Mouse (Mus musculus): Measurements from ENCODE around the gene Med15. TPM values are rescaled to one million over a fixed set of nuclear protein-coding genes. Genes with fewer than 3 reads are reported as not detected.

Gene Med15
- polyA plus RNA-seq, 1 experiment from 2014 or later = 44.5 TPM

DNA sequence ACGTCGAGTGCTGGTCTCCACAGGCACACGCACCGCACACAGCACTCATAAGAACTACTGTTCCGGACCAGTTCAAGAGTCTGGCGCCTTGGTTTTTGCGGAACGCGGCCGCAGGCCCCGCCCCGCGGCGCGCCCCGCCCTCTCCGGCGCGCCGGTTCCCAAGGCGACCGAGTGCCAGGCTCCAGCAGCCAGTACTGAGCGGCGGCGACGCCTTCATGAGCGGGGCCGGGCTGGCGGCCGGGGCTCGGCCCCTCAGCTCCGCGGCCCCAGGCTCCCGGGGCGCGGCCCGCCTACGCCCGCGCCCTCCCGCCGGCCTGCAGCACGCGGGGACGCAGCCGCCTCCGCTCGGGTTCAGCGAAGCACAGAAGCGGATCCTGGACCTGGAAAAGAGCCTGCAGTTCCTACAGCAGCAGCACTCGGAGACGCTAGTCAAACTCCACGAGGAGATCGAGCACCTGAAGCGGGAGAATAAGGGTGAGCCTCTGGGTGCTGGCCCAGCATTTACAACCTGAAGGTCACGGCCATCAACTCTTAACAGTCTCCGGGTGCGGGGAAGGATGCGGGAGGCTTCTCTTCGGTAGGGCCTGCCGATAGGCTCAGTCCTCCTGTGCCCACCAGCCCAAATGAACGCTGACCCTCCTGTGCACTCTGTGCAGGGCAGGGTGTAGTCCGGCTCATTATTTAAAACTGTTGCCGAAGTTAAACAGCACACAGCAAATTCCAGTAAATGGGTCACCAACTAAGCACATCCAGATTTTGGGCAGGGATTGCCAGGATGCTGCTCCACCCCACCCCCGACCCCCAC is 86.2 kb downstream of the Med15 start, which contains the start of gene Ccdc74a:
Ccdc74a (plus strand) TSS at position 161 of the 805 bp plus-strand sequence.
- peak within 1 kb of the TSS; percentile 67 for H3K4me2 ChIP-seq (replicated peaks)
- peak within 1 kb of the TSS; percentile 64 for H3K27ac ChIP-seq
- H3K27me3 ChIP-seq = no peaks in the 10 kb centered on the region
- H3K36me3 ChIP-seq = peaks cover 37% of the 10 kb centered on the region
- peak within 1 kb of the TSS; percentile 50 for H3K4me3 ChIP-seq
- peak within 1 kb of the TSS; percentile 61 for H3K9ac ChIP-seq
- H3K4me1 ChIP-seq = peaks cover 6% of the 10 kb centered on the region
- WGBS = 3% methylated on average over 55 of the region's 65 CpGs
- no peaks in the 10 kb centered on the region for H3K9me3 ChIP-seq
- ATAC-seq (ENCODE audit: insufficient number of reproducible peaks, insufficient read depth, low FRiP score, low TSS enrichment) = peak; percentile 92

DNA sequence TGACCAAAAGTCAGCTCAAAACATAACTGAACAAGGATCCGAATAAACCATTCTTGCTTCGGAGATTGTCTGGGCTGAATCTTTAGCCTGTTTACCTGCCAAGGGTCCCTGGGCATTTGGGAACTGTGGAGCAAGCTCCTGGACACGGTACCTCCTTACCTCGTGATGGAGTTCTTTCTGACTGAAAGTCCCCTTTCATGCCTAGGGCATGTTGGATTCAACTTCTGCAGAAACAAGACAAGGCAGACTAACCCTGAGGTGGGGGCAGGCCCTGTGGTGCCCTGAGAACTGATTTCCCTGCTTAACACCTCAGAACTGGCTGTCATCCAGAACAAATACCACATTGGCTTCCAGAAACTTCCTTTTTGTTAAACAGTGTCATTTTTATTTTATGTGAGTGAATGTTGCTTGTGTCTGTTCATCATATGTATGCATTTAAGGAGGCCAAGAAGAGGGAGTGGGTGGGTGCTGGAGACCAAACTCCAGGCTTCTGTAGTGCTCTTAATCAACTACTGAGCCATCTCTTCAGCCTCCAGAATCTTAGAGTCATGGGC is 89.2 kb downstream of the Med15 start:
- no peak for ATAC-seq (ENCODE audit: insufficient number of reproducible peaks, insufficient read depth, low FRiP score, low TSS enrichment)
- H3K9me3 ChIP-seq = no peaks in the 10 kb centered on the region
- peaks cover 6% of the 10 kb centered on the region for H3K4me1 ChIP-seq
- H3K27me3 ChIP-seq = no peaks in the 10 kb centered on the region
- H3K4me3 ChIP-seq = no peak overlapping the region
- H3K36me3 ChIP-seq = peaks cover 46% of the 10 kb centered on the region
- no peak overlapping the region for H3K27ac ChIP-seq
- no peak overlapping the region for H3K4me2 ChIP-seq (replicated peaks)
- WGBS = 89% methylated on average over 4 of the region's 4 CpGs
- no peak overlapping the region for H3K9ac ChIP-seq

DNA sequence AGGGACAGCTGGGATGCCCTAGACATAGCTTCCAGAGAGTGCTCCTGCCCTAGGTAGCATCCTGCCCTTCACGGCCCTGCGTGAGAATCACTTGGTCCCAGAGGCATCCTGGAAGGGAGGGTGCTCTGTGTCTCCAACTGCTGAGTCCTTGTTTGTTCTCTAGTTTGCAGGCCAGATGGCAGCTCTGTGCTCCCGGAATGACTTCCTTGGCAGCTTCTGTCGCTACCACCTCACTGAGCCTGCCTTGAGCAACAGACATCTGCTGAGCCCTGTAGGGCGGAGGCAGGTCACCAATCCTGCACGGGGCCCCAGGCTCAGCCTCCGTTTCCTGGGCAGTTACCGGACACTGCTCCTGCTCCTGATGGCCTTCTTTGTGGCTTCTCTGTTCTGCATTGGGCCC is 90.4 kb downstream of the Med15 start:
- Histone ChIP-seq H3K9ac (no peak overlapping the region), H3K4me1 (peaks cover 6% of the 10 kb centered on the region), H3K4me3 (no peak overlapping the region), H3K36me3 (peaks cover 58% of the 10 kb centered on the region), H3K4me2 (replicated peaks) (no peak overlapping the region), H3K27ac (no peak overlapping the region), H3K27me3 (no peaks in the 10 kb centered on the region), H3K9me3 (no peaks in the 10 kb centered on the region)
- WGBS = 91% methylated on average over 8 of the region's 8 CpGs
- no peak for ATAC-seq (ENCODE audit: insufficient number of reproducible peaks, insufficient read depth, low FRiP score, low TSS enrichment)

DNA sequence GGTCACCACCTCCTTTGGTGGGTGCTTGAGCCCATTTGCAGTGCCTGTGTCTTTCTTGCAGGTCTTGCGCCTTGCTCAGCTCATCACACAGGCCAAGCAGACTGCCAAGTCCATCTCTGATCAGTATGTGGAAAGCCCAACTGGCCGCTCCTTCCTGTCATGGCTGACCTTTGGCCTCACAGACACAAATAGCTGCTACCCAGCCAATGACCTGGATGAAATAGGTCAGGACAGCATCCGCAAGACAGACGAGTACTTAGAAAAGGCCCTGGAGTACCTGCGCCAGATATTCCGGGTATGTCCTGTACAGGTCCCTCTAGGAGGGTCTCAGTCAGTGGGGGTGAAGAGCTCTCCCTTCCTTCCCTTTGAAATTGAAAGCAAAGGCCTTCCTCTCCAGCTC is 91.4 kb downstream of the Med15 start:
- no peak overlapping the region for H3K4me2 ChIP-seq (replicated peaks)
- 80% methylated on average over 6 of the region's 6 CpGs for WGBS
- no peaks in the 10 kb centered on the region for H3K4me1 ChIP-seq
- H3K27ac ChIP-seq = no peak overlapping the region
- H3K4me3 ChIP-seq = no peak overlapping the region
- H3K9ac ChIP-seq = no peak overlapping the region
- ATAC-seq (ENCODE audit: insufficient number of reproducible peaks, insufficient read depth, low FRiP score, low TSS enrichment) = no peak
- H3K36me3 ChIP-seq = peaks cover 61% of the 10 kb centered on the region
- no peaks in the 10 kb centered on the region for H3K9me3 ChIP-seq
- no peaks in the 10 kb centered on the region for H3K27me3 ChIP-seq

DNA sequence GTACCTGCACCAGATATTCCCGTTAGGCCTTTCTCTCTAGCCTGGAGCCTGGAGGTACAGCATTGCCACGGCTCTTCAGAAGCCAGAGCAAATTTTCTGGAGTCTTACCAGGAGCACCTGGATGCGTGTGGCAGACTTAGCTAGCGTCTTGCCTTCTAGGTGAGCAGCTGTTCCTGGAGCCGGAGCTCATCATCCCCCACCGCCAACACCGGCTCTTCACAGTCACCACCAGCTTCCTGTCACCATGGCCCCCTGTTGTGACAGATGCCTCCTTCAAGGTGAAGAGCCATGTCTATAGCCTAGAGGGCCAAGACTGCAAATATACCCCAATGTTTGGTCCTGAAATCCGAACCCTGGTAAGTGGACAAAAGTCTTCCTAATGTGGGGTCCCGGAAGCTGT is 92.0 kb downstream of the Med15 start:
- no peak overlapping the region for H3K27ac ChIP-seq
- H3K4me1 ChIP-seq = no peaks in the 10 kb centered on the region
- no peaks in the 10 kb centered on the region for H3K27me3 ChIP-seq
- no peak overlapping the region for H3K9ac ChIP-seq
- no peak overlapping the region for H3K4me3 ChIP-seq
- H3K36me3 ChIP-seq = peaks cover 66% of the 10 kb centered on the region
- no peak for ATAC-seq (ENCODE audit: insufficient number of reproducible peaks, insufficient read depth, low FRiP score, low TSS enrichment)
- no peak overlapping the region for H3K4me2 ChIP-seq (replicated peaks)
- WGBS = 91% methylated on average over 9 of the region's 9 CpGs
- no peaks in the 10 kb centered on the region for H3K9me3 ChIP-seq

DNA sequence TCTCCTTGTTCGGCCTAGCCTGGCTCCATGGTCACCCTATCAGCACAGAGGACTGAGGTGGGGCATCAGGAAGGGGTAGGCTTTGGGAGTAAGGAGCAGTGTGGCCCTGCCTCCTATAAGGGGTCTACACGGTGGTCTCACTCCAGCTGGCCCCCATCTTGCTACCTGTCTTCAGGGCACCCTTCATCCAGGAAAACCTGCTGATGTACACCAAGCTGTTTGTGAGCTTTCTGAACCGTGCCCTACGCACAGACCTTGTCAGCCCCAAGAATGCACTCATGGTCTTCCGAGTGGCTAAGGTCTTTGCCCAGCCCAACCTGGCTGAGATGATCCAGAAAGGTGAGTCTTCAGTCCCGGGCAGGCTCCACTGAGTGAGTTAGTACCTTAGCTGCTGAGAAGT is 92.7 kb downstream of the Med15 start:
- Histone ChIP-seq H3K4me3 (no peak overlapping the region), H3K27ac (no peak overlapping the region), H3K9ac (no peak overlapping the region), H3K9me3 (no peaks in the 10 kb centered on the region), H3K36me3 (peaks cover 66% of the 10 kb centered on the region), H3K4me1 (no peaks in the 10 kb centered on the region), H3K27me3 (no peaks in the 10 kb centered on the region), H3K4me2 (replicated peaks) (no peak overlapping the region)
- no peak for ATAC-seq (ENCODE audit: insufficient number of reproducible peaks, insufficient read depth, low FRiP score, low TSS enrichment)
- 95% methylated on average over 6 of the region's 6 CpGs for WGBS

DNA sequence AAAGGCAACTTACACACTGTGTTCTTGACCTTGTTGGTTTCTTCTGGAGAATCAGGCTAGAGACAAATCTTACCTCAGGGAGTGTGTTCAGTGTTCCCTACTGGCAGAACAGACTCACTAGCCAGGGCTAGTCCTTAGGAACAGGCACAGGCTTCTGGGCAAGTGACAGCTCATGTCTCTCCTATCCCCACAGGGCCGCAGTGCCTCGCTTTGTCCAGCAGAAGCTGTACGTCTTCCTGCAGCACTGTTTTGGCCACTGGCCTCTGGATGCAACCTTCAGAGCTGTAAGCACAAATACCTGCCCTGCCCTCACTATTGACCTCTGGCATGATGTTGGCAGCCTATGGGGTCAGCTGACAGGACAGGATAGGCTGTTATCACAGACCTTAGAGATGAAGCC is 93.6 kb downstream of the Med15 start:
- WGBS = 92% methylated on average over 3 of the region's 3 CpGs
- H3K9me3 ChIP-seq = no peaks in the 10 kb centered on the region

DNA sequence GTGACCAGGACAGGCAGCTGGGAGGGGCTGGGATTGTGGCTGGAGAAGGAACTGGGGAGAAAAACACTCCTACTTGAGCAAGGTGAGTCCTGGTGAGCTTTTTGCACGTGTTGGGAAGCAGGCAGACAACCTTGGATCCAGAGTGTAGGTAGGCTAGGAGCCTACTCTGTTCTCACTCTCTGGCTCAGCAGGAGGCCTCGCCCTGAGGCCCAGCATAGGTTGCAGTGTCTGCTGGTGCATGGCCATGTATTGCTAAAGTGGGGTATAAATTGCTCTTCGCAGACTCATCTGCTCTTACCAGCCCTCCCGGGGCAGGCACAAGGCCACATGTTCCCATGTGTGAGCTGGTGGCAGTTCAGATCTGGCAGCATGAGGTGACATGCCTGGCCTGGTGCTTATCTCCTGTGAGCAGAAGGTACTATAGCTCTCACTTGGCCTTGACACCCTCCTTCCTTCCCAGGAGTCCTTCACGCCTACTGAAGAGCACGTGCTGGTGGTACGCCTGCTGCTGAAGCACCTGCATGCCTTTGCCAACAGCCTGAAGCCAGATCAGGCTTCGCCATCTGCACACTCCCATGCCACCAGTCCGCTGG is 94.6 kb downstream of the Med15 start:
- Histone ChIP-seq H3K27me3 (no peaks in the 10 kb centered on the region), H3K9ac (no peak overlapping the region), H3K4me1 (no peaks in the 10 kb centered on the region), H3K4me3 (no peak overlapping the region), H3K27ac (no peak overlapping the region), H3K9me3 (no peaks in the 10 kb centered on the region), H3K36me3 (peaks cover 73% of the 10 kb centered on the region), H3K4me2 (replicated peaks) (no peak overlapping the region)
- no peak for ATAC-seq (ENCODE audit: insufficient number of reproducible peaks, insufficient read depth, low FRiP score, low TSS enrichment)
- 92% methylated on average over 9 of the region's 9 CpGs for WGBS

More for the DNA sequence above, 93.6 kb downstream of the Med15 start:
- peaks cover 66% of the 10 kb centered on the region for H3K36me3 ChIP-seq
- H3K4me2 ChIP-seq (replicated peaks) = no peak overlapping the region
- H3K9ac ChIP-seq = no peak overlapping the region
- no peak for ATAC-seq (ENCODE audit: insufficient number of reproducible peaks, insufficient read depth, low FRiP score, low TSS enrichment)
- H3K27ac ChIP-seq = no peak overlapping the region
- H3K27me3 ChIP-seq = no peaks in the 10 kb centered on the region
- H3K4me1 ChIP-seq = no peaks in the 10 kb centered on the region
- no peak overlapping the region for H3K4me3 ChIP-seq

DNA sequence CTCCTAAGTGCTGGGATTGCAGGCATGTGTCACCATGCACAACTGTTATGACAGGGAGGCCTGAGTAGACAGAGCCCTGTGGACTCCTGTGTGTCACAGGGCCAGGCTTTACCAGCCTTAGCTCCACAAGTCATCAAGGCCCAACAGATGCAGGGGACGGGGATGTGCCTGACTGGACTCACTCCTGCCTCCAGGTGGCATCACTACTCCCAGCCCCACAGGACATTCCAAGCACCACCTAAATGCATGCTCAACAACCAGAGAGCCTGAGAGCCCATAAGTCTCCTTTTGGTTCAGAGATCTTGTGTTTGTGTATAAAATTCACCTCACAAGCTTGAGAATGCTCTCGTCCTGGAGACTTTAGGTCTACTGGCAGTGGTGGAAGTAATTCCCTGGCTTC is 95.1 kb downstream of the Med15 start:
- Histone ChIP-seq H3K4me3 (no peak overlapping the region), H3K27ac (no peak overlapping the region), H3K27me3 (no peaks in the 10 kb centered on the region), H3K36me3 (peaks cover 73% of the 10 kb centered on the region), H3K4me2 (replicated peaks) (no peak overlapping the region), H3K9ac (no peak overlapping the region), H3K4me1 (no peaks in the 10 kb centered on the region), H3K9me3 (no peaks in the 10 kb centered on the region)
- WGBS = 71% methylated on average over 2 of the region's 2 CpGs
- no peak for ATAC-seq (ENCODE audit: insufficient number of reproducible peaks, insufficient read depth, low FRiP score, low TSS enrichment)

DNA sequence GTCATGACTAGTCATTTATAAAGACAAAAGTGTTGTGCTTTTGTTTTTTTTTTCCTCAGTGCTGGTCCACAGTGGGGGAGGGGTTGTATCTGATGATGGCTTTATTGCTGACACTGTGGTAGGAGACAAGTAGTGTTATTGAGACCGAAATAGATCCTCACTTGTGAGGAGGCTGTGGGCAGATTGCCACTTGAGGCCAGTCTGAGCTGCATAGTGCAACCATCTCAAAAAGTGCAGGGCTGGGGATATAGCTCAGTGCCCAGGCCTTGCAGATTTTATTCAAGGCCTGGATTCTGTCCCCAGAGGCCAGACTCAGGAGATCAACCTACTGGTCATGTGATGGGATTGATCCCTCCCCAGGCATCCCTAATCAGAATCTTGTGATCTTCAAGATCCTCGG is 95.8 kb downstream of the Med15 start:
- Histone ChIP-seq H3K4me1 (no peaks in the 10 kb centered on the region), H3K9ac (no peak overlapping the region), H3K36me3 (peaks cover 73% of the 10 kb centered on the region), H3K4me2 (replicated peaks) (no peak overlapping the region), H3K27me3 (no peaks in the 10 kb centered on the region), H3K27ac (no peak overlapping the region), H3K9me3 (no peaks in the 10 kb centered on the region), H3K4me3 (no peak overlapping the region)
- 93% methylated on average over 2 of the region's 2 CpGs for WGBS
- no peak for ATAC-seq (ENCODE audit: insufficient number of reproducible peaks, insufficient read depth, low FRiP score, low TSS enrichment)

DNA sequence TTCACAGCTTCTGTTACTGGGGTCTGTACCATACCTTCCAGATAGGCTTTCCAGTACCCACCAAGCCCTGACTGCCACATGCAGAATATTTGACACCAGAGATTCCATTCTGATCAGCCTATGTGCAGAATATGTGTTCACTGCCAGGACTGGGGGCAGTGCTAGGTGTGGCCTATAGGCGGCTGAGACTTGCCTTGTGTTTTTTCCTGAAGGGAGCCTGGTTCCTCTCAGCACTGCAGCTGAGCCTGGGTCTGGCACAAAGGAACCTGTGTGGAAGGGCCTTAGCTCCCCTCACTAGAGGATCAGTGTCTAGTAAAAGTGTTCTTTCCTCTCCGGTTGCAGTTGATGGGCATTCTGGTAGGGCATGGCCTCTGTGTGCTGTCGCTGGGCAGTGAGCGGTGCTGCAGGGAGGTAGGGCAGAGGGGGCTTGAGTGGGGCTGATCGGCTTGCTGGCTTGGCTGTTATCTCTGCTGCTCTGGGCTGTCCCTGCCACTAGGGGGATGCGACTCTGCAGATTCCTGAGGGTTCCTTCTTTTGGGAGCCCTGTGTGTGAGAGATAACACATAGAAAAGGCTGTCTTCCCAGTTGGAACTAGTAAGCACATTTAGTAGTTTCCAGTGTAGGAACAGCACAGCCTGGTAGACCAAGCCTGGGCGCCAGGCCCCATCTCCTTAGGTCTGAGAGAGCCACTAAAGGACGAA is 99.1 kb downstream of the Med15 start:
- no peak overlapping the region for H3K9ac ChIP-seq
- WGBS = 73% methylated on average over 8 of the region's 8 CpGs
- no peaks in the 10 kb centered on the region for H3K9me3 ChIP-seq
- H3K4me2 ChIP-seq (replicated peaks) = no peak overlapping the region
- no peak overlapping the region for H3K4me3 ChIP-seq
- peaks cover 70% of the 10 kb centered on the region for H3K36me3 ChIP-seq
- H3K4me1 ChIP-seq = no peaks in the 10 kb centered on the region
- no peak overlapping the region for H3K27ac ChIP-seq
- ATAC-seq (ENCODE audit: insufficient number of reproducible peaks, insufficient read depth, low FRiP score, low TSS enrichment) = no peak
- no peaks in the 10 kb centered on the region for H3K27me3 ChIP-seq

Data from embryonic facial prominence, embryonic 12.5 days (tissue).